17 mouse cellular contexts compared by ENCODE assay signal in the genomic region with DNA sequence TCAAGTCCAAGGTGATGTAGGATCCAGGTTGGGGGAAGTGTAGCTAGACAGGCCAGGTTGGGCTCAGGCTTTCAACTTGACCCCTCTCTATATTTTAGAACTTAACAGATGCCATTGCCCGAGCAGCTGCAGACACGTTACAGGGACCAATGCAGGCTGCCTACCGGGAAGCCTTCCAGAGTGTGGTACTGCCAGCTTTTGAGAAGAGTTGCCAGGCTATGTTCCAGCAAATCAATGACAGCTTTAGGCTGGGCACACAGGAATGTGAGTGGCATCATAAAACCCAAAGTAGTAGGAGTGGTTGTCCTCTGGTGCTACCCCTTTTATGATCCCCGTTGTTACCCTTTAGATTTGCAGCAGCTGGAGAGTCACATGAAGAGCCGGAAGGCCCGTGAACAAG. TPM values are rescaled to one million over a fixed set of nuclear protein-coding genes. Genes with fewer than 3 reads are reported as not detected.
A peak's percentile ranks its signal among the peaks of the same experiment; 100 is the strongest.
DNase-seq lines count a peak whose midpoint lies in the region; ATAC-seq and TF ChIP-seq lines count a peak whose summit lies in the region.
"Had no signal": no experiment of that assay in that cellular context is flagged by ENCODE, and none has a peak within 500 bp of the region (broad histone marks: within the 10 kb centered on the region; RNA-seq: fewer than 3 reads in every experiment).

No protein-coding gene starts in this region.

- no peak overlapping the region for H3K4me3 ChIP-seq in lung, postnatal 0 days (ENCODE audit: low read depth, low read length)
- H3K4me3 ChIP-seq: hindbrain, embryonic 12.5 days; liver, embryonic 15.5 days; neural tube, embryonic 13.5 days had no signal

- no peaks in the 10 kb centered on the region for H3K27me3 ChIP-seq in lung, postnatal 0 days (replicated peaks; ENCODE audit: insufficient read depth, low read length)
- H3K27me3 ChIP-seq: hindbrain, embryonic 12.5 days; liver, embryonic 15.5 days; neural tube, embryonic 13.5 days had no signal

- TF ChIP-seq CTCF in lung, postnatal 0 days (IDR thresholded peaks at IDR 0.05): no peak

- H3K9ac ChIP-seq in lung, postnatal 0 days (replicated peaks; ENCODE audit: low read depth): no peak overlapping the region
- H3K9ac ChIP-seq: hindbrain, embryonic 12.5 days; liver, embryonic 15.5 days; neural tube, embryonic 13.5 days had no signal

- H3K27ac ChIP-seq in lung, postnatal 0 days (ENCODE audit: low read length): no peak overlapping the region
- H3K27ac ChIP-seq: hindbrain, embryonic 12.5 days; liver, embryonic 15.5 days; macrophage; neural tube, embryonic 13.5 days had no signal

- H3K4me1 ChIP-seq in lung, postnatal 0 days (ENCODE audit: insufficient read depth, low read depth, low read length): no peaks in the 10 kb centered on the region

- no peak overlapping the region for H3K4me2 ChIP-seq in lung, postnatal 0 days (replicated peaks; ENCODE audit: low read depth, low read length)
- H3K4me2 ChIP-seq: hindbrain, embryonic 12.5 days; liver, embryonic 15.5 days; neural tube, embryonic 13.5 days had no signal

- peak; percentile 39 to 66 for DNase-seq in frontal cortex, postnatal 36 days (ENCODE audit: low spot score in 2 of 2)
- no peak for DNase-seq in frontal cortex, postnatal 10 days (ENCODE audit: low spot score in 2 of 2)
- peak; percentile 67 for DNase-seq in right cerebral cortex, adult 18-20 months
- no peak for DNase-seq in right cerebral cortex, postnatal 4 days
- DNase-seq in layer of hippocampus, adult 8-10 months (ENCODE audit: low spot score in 2 of 2): peak; percentile 72 to 82
- DNase-seq in lung, postnatal 0 days (ENCODE audit: low spot score): no peak
- DNase-seq in adrenal gland, adult 8-10 months: no peak
- DNase-seq: B cell, adult 2 months; cerebellum, adult 2 months; kidney, adult 18-20 months; thymus, postnatal 25 days had no signal

- peaks cover 54% of the 10 kb centered on the region for H3K36me3 ChIP-seq in lung, postnatal 0 days (ENCODE audit: insufficient read depth, low read length)

- no peak for ATAC-seq in lung, postnatal 0 days
- no peak for ATAC-seq in megakaryocyte-erythroid progenitor cell, adult 5-6 weeks (replicated peaks; ENCODE audit: low FRiP score, low TSS enrichment, poor library complexity, severe bottlenecking)

- H3K9me3 ChIP-seq in lung, postnatal 0 days (ENCODE audit: low read length): no peaks in the 10 kb centered on the region
- H3K9me3 ChIP-seq: hindbrain, embryonic 12.5 days; liver, embryonic 15.5 days; neural tube, embryonic 13.5 days had no signal

- WGBS in lung, postnatal 0 days: 89% methylated on average over 6 of the region's 6 CpGs

- no peak for TF ChIP-seq EP300 in lung, postnatal 0 days (IDR thresholded peaks at IDR 0.05)

RNA-seq across cellular contexts. Expression of a gene that starts 2.5 kb away (rescaled TPM):
- 1 to 10 TPM in 2 of 4 experiments, under 1 TPM in 1, not detected in 1; 0.92 to 2.9 (median 2.7) TPM for total RNA-seq in layer of hippocampus, adult 8-10 months (2022)
- 0.27 and 0.48 TPM in 2 replicates for polyA plus RNA-seq in lung, postnatal 0 days (2015; fragmentation: Nextera tagmentation; extraction: Ambion mirVana)
- 1 to 10 TPM in 3 of 4 experiments, under 1 TPM in 1; 0.75 to 2.3 (median 1.7) TPM for total RNA-seq in adrenal gland, adult 8-10 months (2022)
- 2.0 and 3.3 TPM in 2 replicates for total RNA-seq in megakaryocyte-erythroid progenitor cell, adult 5-6 weeks (2014; fragmentation: Nextera tagmentation)
- not detected in 2 replicates for total RNA-seq in megakaryocyte-erythroid progenitor cell, adult 5-6 weeks (2017)
- polyA plus RNA-seq: liver, embryonic 15.5 days; macrophage; stomach, embryonic 16.5 days had no signal

RNA-seq across cellular contexts. Expression of a gene that starts 9.4 kb away (rescaled TPM):
- total RNA-seq in layer of hippocampus, adult 8-10 months (2022): 1 to 10 TPM; 7.5 to 9.6 (median 9.1) TPM
- polyA plus RNA-seq in lung, postnatal 0 days (2015; fragmentation: Nextera tagmentation; extraction: Ambion mirVana): 19.0 and 21.5 TPM in 2 replicates
- total RNA-seq in adrenal gland, adult 8-10 months (2022): 10 to 100 TPM; 34.1 to 36.1 (median 34.9) TPM
- 16.8 and 17.5 TPM in 2 replicates for total RNA-seq in megakaryocyte-erythroid progenitor cell, adult 5-6 weeks (2014; fragmentation: Nextera tagmentation)
- 15.4 and 17.3 TPM in 2 replicates for total RNA-seq in megakaryocyte-erythroid progenitor cell, adult 5-6 weeks (2017)

RNA-seq across cellular contexts. Expression of a gene that starts 10.2 kb away (rescaled TPM):
- 10 to 100 TPM; 65.0 to 72.8 (median 69.3) TPM for total RNA-seq in layer of hippocampus, adult 8-10 months (2022)
- 17.4 and 19.8 TPM in 2 replicates for polyA plus RNA-seq in lung, postnatal 0 days (2015; fragmentation: Nextera tagmentation; extraction: Ambion mirVana)
- 10 to 100 TPM; 34.1 to 61.1 (median 46.6) TPM for total RNA-seq in adrenal gland, adult 8-10 months (2022)
- total RNA-seq in megakaryocyte-erythroid progenitor cell, adult 5-6 weeks (2014; fragmentation: Nextera tagmentation): 45.9 and 46.3 TPM in 2 replicates
- 25.9 and 38.4 TPM in 2 replicates for total RNA-seq in megakaryocyte-erythroid progenitor cell, adult 5-6 weeks (2017)

RNA-seq across cellular contexts. Expression of a gene that starts 30.5 kb away (rescaled TPM):
- 10 to 100 TPM; 12.8 to 36.2 (median 22.6) TPM for total RNA-seq in layer of hippocampus, adult 8-10 months (2022)
- 82.3 and 97.4 TPM in 2 replicates for polyA plus RNA-seq in lung, postnatal 0 days (2015; fragmentation: Nextera tagmentation; extraction: Ambion mirVana)
- 10 to 100 TPM; 28.5 to 37.2 (median 29.0) TPM for total RNA-seq in adrenal gland, adult 8-10 months (2022)
- 174 and 237 TPM in 2 replicates for total RNA-seq in megakaryocyte-erythroid progenitor cell, adult 5-6 weeks (2014; fragmentation: Nextera tagmentation)
- 29.3 and 101 TPM in 2 replicates for total RNA-seq in megakaryocyte-erythroid progenitor cell, adult 5-6 weeks (2017)

RNA-seq across cellular contexts. Expression of a gene that starts 35.9 kb away (rescaled TPM):
- 10 to 100 TPM; 36.4 to 39.7 (median 38.3) TPM for total RNA-seq in layer of hippocampus, adult 8-10 months (2022)
- 46.3 and 50.1 TPM in 2 replicates for polyA plus RNA-seq in lung, postnatal 0 days (2015; fragmentation: Nextera tagmentation; extraction: Ambion mirVana)
- 10 to 100 TPM; 38.2 to 45.1 (median 43.6) TPM for total RNA-seq in adrenal gland, adult 8-10 months (2022)
- total RNA-seq in megakaryocyte-erythroid progenitor cell, adult 5-6 weeks (2014; fragmentation: Nextera tagmentation): 24.4 and 27.1 TPM in 2 replicates
- 18.5 and 33.4 TPM in 2 replicates for total RNA-seq in megakaryocyte-erythroid progenitor cell, adult 5-6 weeks (2017)

Comparison
In these comparisons a context has a peak if more than half of its experiments do, and no peak if none do; other contexts are left out.
1. DNase-seq: peak in frontal cortex, postnatal 36 days (2 of 2), right cerebral cortex, adult 18-20 months (single experiment) and layer of hippocampus, adult 8-10 months (2 of 2); none in frontal cortex, postnatal 10 days (0 of 2), right cerebral cortex, postnatal 4 days (single experiment), lung, postnatal 0 days (single experiment) and adrenal gland, adult 8-10 months (single experiment).